Mouse (Mus musculus): ENCODE results near the gene Pole3.
A peak's percentile ranks its signal among the peaks of the same experiment; 100 is the strongest.
"Not testable (repeated sequence)": the region's sequence is repeated elsewhere in the genome, so short reads cannot be mapped to it uniquely, and the experiment has no call there.

Gene Pole3

DNA sequence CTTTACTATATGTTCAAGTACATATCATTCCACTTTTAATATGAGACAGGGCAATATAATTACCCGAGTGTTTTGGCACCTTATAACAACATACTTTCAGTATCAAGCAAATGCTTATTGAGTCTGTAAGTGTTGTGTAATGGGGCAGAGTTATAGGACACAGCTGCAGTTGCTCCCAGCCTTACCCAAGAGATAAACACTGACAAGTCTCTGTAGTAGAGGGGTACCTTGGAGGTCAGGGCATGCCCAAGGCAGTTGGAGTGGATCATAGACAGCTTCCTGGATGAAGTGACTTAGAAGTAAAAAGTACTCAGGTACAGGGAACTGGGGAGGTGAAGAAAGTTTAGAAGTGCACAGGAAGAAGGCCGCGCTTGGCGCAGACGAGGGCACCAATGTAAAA, 37.7 kb downstream of the Pole3 start:
- DNase-seq (ENCODE audit: low spot score), result no peak

DNA sequence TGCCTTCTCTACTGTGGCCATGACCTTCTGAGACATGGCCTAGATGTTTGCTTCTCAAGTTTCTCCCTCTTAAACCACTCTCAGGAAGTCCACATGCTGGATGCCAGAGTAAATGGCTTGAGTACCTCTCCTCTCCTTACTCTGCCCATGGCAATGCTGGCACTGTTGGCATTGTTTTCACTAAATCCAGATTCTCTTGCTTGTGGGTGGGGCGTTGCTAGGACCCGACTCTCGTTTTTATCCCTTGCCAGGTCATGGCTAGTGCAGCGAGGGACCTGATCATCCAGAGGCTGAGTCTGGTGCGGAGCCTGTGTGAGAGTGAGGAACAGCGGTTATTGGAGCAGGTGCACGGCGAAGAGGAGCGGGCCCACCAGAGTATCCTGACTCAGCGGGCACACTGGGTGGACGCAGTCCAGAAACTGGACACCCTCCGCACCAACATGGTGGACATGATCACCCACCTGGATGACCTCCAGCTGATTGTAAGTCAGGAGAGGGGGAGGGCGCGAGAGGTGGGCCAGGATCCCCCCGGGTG, 38.6 kb downstream of the Pole3 start:
- DNase-seq (ENCODE audit: low spot score), result no peak

DNA sequence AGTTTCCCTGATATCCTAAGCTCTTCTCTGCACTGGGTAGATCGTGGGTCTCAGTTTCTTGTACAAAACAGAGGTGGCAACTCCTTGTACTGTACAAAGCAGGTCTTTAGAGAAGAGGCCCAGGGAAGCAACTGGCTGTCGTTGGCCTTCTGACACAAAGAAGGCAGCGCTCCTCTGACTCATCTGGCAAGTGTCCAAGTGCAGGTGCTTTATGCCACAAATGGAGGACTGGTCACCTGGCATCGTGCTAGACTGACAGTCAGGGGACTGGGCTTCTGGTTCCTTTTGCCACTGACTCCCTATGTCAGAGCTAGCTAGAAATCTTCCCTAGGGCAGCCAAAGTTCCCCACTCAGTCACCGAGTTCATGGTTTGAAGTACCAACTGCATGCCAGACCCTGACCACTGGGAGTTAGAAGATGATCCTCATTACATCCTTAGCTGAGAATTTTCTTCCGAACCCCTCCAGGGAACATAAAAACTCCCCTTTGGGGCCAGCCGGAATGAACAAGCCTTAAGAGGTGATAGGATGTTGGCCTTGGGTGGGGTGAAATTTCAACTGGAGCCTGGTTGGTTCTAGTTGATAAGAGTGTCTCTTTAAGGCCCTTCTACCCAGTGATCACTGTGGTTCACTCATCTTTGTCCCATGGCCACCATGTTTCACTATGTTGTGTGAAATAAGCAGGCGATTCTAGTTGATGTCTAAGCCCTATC, 39.3 kb downstream of the Pole3 start:
- DNase-seq (ENCODE audit: low spot score), result no peak

DNA sequence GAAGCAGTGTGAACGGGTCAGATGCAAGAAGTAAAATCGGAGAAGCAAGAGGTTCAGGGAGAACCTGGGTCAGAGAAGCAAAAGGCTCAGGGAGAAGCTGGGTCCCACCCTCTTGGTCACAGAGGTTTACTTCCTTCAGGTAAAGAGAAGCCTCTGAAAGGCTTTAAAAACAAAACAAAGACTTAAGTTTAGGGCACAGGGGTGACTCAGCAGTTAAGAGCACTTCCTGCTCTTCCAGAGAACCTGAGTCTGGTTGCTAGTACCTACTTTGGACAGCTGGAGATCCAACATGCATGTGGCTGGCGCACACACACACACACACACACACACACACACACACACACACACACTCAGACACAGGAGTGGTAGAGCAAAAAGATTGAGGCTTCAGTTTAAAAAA, 39.9 kb downstream of the Pole3 start:
- DNase-seq (ENCODE audit: low spot score), result no peak

DNA sequence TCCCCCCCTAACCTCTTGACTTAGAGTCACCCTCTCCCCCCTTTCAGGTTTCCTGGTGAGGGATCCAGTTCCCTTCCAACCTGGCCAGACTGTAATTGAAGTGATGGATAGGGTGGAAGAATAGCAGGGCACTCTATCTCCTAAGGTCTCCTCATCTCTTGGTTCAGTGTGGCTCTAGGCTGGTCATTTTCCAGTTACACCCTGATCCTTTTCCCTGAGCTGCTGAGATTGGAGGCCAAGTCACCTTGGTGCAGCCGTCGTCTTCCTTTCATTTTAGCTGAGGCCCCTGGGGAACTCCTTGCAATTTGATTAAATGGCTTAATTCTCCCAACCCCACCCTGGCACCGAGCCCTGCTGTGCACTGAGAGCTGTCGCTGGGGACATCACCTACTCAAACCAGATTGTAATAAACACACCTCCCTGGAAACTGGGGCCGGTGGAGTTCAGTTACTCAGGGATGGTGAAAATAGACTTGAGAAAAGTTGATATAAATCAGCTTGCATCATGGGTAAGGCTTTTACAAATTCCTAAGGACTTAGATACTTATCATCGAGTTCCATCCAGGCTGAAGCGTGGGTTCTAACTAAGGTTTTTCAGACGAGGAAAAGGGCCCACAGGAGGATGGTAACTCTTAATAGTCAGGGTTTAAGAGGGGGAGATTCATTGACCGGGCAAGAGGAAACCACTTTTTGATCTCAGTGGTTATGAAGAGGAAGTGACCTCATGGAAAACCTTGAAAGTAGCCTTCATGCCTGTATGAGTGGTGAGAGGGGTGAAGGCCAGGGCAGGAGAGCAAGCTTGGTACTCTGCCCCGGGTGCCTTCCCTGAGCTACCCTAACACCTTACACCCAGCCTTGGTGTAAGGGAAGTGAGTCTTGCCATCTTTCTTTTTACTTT, 43.9 kb downstream of the Pole3 start:
- DNase-seq (ENCODE audit: low spot score), result no peak

DNA sequence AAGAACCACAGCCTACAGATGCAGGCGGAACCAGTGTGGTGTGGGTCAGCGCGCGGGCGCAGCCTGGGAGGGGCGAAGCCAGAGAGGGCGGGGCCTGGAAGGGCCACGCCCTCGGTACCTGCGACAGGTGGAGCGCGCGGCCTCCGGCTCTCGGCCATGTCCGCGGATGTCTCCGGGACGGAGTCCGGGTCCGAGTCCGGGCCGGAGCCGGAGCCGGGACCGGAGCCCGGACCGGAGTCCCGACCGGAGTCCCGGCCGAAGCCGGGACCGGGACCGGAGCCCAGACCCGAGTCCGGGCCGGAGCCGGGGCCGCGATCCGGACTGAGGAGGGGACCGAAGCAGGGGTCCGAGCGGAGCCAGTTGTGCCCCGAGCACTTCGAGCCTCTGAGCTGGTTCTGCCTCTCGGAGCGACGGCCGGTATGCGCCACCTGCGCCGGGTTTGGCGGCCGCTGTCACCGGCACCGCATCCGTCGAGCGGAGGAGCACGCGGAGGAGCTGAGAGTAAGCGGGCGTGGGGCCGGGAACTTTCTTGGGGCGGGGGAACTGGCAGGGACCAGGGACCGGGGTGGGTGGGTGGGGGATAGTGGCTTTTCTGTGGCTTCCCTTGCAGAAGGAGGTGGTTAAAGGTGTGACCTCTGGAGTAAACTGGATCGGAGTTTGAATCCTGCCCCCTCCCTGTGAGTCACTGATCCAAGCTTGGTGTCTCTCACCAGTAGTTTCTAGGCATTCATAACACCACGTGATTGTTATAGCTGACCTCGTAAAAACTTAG, 44.7 kb downstream of the Pole3 start, which contains the start of gene Bspry:
Bspry (plus strand) TSS at position 117 of the 772 bp plus-strand sequence.
- DNase-seq (ENCODE audit: low spot score), result peak; percentile 68

DNA sequence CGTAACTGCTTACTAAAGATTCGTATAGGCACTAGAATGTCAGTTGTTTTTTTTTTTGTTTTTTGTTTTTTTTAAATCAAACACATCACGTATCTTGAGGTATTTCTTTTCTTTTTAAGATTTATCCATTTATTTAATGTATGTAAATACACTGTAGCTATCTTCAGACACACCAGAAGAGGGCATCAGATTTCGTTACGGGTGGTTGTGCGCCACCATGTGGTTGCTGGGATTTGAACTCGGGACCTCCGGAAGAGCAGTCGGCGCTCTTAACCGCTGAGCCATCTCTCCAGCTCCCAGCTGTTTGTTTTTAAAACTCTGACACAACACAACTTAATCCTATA, 45.3 kb downstream of the Pole3 start:
- DNase-seq (ENCODE audit: low spot score), result not testable (repeated sequence)

DNA sequence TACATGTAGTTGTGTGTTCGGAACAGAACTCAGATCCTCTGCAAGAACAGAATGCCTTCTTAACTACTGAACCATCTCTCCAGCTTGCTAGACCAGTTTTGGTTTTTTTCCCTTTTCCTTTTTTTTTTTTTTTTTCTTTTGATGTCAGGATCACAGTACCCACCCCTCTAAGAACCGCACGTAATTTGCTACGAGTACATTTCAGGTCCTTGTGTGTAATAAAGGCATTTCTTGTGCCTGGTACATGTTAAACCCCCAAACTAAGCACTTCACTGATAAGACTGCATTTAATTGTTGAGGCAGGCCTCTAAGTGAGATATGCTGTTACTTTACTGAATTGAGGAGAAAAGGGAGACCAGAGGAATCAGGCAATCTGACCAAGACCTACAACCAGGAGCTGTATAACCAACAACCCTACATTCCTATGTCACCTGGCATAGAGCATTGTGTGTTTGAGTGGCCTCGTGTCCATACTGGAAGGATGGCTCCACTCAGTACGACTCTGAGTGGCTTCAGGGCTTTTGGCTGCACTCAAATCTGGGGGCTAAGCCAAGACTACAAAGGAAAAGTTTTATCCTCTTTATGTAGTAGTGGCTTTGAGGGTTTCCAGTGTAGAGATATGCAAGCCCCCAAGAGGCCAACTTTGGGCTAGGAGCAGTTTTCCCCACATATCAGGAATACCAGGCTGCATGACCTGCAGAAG, 47.2 kb downstream of the Pole3 start:
- DNase-seq (ENCODE audit: low spot score), result no peak

DNA sequence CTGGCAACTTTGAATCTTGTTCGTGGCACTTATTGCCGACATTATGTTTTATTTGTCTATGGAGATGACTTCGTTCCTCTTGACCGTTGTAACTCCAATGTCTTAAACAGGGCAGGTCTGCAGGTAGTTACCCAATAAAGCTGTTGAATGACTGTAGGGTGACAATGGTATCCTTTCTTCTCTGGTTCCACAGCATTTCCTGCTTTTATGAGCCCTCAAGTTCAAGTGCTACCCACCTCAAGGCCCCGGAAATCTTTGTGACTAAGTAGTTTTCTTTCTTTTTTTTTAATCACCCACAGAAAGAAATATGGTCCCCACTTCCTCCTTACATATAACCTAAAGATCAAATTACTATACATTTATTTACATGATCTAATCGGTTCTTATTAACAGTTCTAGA, 49.1 kb downstream of the Pole3 start:
- no peak for DNase-seq (ENCODE audit: low spot score)

DNA sequence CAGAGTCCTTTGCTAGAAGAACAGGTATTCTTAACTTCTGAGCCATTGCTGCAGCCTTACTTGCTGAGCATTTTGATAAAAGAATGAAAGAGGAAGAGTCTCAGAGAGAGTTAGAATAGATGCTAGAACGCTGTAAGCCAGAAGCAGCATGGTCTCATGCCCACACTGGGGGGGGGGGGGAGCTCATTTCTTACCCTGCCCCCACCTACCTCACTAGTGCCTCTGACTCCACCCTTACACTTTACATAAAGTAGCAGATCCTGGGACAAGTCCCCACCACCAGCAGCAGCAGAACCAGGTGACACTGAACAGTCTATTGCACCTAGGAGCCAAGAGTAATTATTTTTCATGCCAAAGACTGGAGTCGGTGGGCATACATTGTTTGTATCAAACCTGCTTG, 49.7 kb downstream of the Pole3 start:
- DNase-seq (ENCODE audit: low spot score), result no peak
